Mouse (Mus musculus) limb, embryonic 13.5 days (tissue): ENCODE data around the gene Ly6g6c. TPM values are rescaled to one million over a fixed set of nuclear protein-coding genes. Genes with fewer than 3 reads are reported as not detected.

Source experiments
- ATAC-seq: fragments of 200-750 bp; cut with Nextera tagmentation; 2 replicates; pipeline ENCODE4 v1.8.0; 2017; ENCODE audit warnings: low read depth, moderate number of reproducible peaks, moderate TSS enrichment; ENCODE audit not compliant: low FRiP score
- H3K27ac ChIP-seq: fragments of 300-500 bp; sonication (generic); 2 replicates; pipeline ENCODE4 v1.5.1; 2015; ENCODE audit warnings: inconsistent platforms, mild to moderate bottlenecking, moderate library complexity
- H3K27me3 ChIP-seq: fragments of 300-500 bp; sonication (generic); 2 replicates; pipeline ENCODE4 v1.6.1; 2015; ENCODE audit warnings: mild to moderate bottlenecking, inconsistent platforms
- H3K36me3 ChIP-seq: fragments of 300-500 bp; sonication (generic); 2 replicates; pipeline ENCODE4 v1.6.1; 2015; ENCODE audit warnings: inconsistent platforms, mild to moderate bottlenecking, moderate library complexity
- H3K4me1 ChIP-seq: fragments of 300-500 bp; sonication (generic); 2 replicates; pipeline ENCODE4 v1.6.1; 2015; ENCODE audit warnings: inconsistent platforms
- H3K4me2 ChIP-seq: fragments of 300-500 bp; sonication (generic); replicated peaks from 2 replicates; pipeline ENCODE4 v1.6.1; 2015; ENCODE audit warnings: inconsistent platforms, mild to moderate bottlenecking, moderate library complexity
- H3K4me3 ChIP-seq: fragments of 300-500 bp; sonication (generic); 2 replicates; pipeline ENCODE4 v1.5.1; 2015; ENCODE audit warnings: moderate library complexity, mild to moderate bottlenecking, inconsistent platforms
- H3K9ac ChIP-seq: fragments of 300-500 bp; sonication (generic); 2 replicates; pipeline ENCODE4 v1.6.1; 2015; ENCODE audit warnings: mild to moderate bottlenecking, inconsistent platforms
- H3K9me3 ChIP-seq: fragments of 300-500 bp; sonication (generic); 2 replicates; pipeline ENCODE4 v1.6.1; 2016; ENCODE audit warnings: inconsistent platforms
- WGBS: fragments of 180-500 bp; shearing (Covaris S2); methylation state at CpG from one replicate; pipeline ENCODE4 v1.1.7; 2015; 5-methylcytosine and 5-hydroxymethylcytosine counted together
- polyA plus RNA-seq: library from polyadenylated mRNA; unstranded; fragments of >200 nt; fragmentation: Nextera tagmentation; extraction: Ambion mirVana; gene quantifications from 2 replicates; pipeline ENCODE4 v1.2.1, GENCODE M21; 2015

Gene Ly6g6c
- polyA plus RNA-seq, 1 experiment from 2014 or later, result 0.15 TPM

DNA sequence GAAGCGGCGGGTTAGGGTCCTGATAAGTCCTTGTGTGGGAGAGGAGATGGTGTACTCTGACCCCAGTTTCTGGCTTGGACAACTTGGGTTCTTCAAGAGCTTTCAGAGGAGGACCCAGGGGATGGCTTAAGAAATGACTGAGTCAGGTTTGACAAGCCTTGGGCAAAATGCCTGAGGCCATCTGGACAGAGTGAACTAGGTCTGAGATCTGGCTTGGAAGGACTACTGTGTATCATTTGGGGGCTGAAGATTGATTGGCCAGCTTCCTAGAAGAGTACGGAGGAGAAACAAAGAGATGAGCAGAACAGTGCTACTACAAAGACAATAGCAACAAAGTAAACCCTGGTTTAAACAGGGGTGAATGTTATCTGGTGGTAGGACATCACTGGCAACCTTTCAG lies 1.7 kb upstream of the Ly6g6c start:
- WGBS, result 92% methylated on average over 3 of the region's 3 CpGs
- Histone ChIP-seq H3K36me3 (peaks cover 33% of the 10 kb centered on the region), H3K27me3 (peaks cover 61% of the 10 kb centered on the region), H3K4me1 (peaks cover 40% of the 10 kb centered on the region), H3K9me3 (no peaks in the 10 kb centered on the region), H3K9ac (no peak overlapping the region), H3K4me3 (no peak overlapping the region), H3K27ac (no peak overlapping the region), H3K4me2 (no peak overlapping the region)
- no peak for ATAC-seq

DNA sequence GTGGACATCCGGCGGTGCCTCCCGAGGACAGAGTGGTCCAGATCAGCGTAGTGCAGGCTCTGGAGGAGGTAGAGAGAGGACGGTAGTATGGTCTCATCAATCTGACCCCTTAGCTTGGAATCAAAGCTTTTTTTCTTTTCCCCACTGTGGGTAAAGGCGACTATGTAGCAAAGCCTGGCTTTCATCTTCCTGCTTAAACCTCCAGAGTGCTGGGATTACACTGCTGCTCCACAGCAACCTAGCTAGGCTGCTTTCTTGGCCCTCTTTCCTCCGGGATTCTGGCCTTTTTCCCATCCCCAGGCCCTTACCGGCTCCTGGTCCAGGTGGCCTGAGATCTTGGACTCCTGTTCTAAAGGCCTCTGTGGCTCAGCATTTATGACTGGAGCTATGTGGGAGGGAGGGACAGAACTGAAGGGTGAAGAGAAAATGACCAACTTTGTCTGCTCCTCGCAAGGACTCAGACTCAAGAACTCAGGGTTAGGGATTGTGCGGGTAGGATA lies 760 bp upstream of the Ly6g6c start:
- Histone ChIP-seq H3K9ac (peak overlapping the region; percentile 46; the same call in 1 of the 2 replicates), H3K27me3 (peaks cover 68% of the 10 kb centered on the region), H3K4me1 (peaks cover 37% of the 10 kb centered on the region), H3K36me3 (peaks cover 33% of the 10 kb centered on the region), H3K9me3 (no peaks in the 10 kb centered on the region), H3K4me2 (peak overlapping the region; percentile 67), H3K27ac (no peak overlapping the region), H3K4me3 (peak overlapping the region; percentile 40)
- 26% methylated on average over 10 of the region's 10 CpGs for WGBS
- ATAC-seq, result no peak

DNA sequence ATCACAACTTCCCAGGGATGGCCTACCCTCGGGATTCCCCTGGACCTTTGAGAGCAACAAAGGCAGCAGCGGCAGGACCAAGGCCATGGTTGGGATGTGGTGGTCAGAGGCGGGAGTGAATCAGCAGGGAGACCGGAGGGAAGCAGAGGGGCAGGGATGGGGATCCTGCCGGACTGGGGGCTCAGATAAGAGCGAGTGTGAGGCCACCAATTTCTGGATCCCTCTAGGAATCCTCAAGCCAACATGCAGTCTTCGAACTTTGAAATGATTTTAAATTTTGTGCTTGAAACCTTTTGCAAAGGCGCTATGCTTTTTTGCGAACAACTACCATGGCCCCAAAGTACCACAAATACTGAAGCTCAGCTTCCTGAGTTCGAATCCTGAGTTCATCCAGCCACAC lies 896 bp downstream of the Ly6g6c start, which contains the start of gene Mpig6b:
Gene Mpig6b (minus strand): TSS at position 101 of the 400 bp plus-strand sequence.
- Histone ChIP-seq H3K27me3 (peaks cover 68% of the 10 kb centered on the region), H3K36me3 (peaks cover 25% of the 10 kb centered on the region)

DNA sequence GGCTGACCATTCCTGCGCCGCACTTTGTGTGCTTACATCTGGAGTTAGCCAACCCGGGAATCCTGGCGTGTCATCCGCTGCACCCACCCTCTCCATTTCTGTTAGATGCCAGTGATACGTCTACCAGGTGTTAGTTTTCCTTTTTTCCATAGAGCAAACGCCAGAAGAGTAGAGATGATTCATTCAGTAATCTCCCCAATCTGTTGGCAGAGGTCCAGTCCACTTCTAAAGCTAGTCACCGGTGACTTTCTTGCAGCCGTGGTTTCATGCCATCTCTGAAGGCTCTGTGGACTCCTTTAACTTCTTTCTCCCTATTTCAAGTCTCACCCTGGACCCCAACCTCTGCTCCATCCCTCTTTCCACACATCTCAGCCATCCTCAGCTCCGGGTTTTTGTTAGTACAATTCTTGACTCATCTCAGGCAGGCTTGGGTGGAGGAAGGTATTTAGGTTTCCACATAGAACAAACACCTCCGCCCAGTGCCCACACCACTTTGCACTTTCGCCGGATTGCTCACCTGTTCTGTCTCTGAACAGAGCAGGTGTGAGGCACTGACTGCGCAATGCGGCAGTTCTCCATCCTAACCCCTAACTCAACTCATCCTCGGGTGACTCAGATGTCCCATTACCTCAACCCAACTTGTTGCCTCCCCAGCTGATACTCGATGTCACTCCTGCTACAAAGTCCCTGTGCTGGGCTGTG lies 3.2 kb downstream of the Ly6g6c start:
- Histone ChIP-seq H3K9me3 (no peaks in the 10 kb centered on the region), H3K27me3 (peaks cover 59% of the 10 kb centered on the region), H3K4me1 (peaks cover 18% of the 10 kb centered on the region), H3K9ac (no peak overlapping the region), H3K4me2 (no peak overlapping the region), H3K36me3 (peaks cover 4% of the 10 kb centered on the region), H3K27ac (no peak overlapping the region), H3K4me3 (no peak overlapping the region)
- WGBS, result 82% methylated on average over 17 of the region's 17 CpGs
- ATAC-seq, result no peak

More for the DNA sequence above, 896 bp downstream of the Ly6g6c start, which contains the start of gene Mpig6b:
- no peak for ATAC-seq
- Histone ChIP-seq H3K9me3 (no peaks in the 10 kb centered on the region), H3K4me3 (peak within 1 kb of the TSS; percentile 40), H3K4me1 (peaks cover 25% of the 10 kb centered on the region), H3K9ac (peak within 1 kb of the TSS; percentile 55), H3K4me2 (peak within 1 kb of the TSS; percentile 67), H3K27ac (no peak within 1 kb of the TSS)
- WGBS, result 47% methylated on average over 10 of the region's 10 CpGs

DNA sequence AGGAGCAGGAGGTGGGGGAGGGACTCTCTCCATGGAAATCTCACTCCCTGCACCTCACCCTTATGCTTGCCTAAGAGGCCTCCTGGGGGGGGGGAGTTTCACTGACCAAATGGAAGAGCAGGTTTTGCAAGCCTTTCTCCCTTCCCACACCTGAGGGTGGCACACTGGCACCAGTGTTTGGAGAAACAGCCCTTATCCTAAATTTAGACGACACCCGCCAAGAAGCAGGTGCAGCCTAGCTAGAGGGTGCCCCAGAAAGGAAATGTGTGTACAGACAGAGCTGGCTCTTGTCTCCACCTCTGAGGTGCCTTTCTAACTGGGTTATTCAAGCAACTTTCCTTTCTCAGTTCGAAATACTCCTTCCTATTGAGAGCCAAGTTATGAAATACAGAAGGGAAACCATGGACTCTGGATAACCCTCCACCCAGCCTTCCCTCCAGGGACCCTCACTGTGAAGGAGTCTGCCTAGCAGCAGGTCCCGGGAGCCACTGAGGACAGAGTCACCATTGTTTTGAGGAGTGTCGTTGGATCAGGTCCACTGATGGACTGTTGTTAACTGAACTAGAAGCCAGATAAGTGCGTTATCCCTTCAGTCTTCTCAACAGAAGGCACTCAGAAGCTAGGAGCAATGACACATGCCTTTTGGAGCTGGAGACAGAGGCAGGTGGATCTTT lies 5.5 kb downstream of the Ly6g6c start:
- 55% methylated on average over 6 of the region's 6 CpGs for WGBS
- Histone ChIP-seq H3K27ac (no peak overlapping the region), H3K4me2 (no peak overlapping the region), H3K4me3 (no peak overlapping the region), H3K9ac (no peak overlapping the region), H3K27me3 (peaks cover 36% of the 10 kb centered on the region), H3K36me3 (no peaks in the 10 kb centered on the region), H3K9me3 (no peaks in the 10 kb centered on the region; the same call in 1 of the 2 replicates), H3K4me1 (peaks cover 9% of the 10 kb centered on the region)
- no peak for ATAC-seq

DNA sequence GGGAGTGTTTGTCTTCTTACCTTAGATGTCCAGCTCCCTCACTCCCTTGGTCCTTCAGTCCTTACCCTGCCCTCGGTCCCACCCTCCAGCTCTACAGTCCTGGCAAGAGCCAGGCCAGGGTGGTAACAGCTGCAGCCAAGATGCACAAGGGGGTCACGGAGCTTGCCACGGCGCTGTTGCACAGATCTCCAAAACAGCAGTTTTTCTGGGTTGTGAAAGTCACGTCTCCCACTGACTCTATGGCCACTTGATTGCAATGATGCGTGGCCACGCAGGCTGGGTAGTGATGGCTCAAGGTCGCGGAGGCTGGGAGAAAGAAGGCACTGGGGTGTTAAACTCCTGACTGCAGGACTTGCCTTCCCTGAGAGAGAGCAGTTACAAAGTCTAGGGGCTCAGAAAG lies 6.3 kb downstream of the Ly6g6c start:
- Histone ChIP-seq H3K4me2 (no peak overlapping the region), H3K27ac (no peak overlapping the region), H3K4me3 (no peak overlapping the region), H3K36me3 (no peaks in the 10 kb centered on the region), H3K27me3 (peaks cover 28% of the 10 kb centered on the region), H3K9me3 (no peaks in the 10 kb centered on the region; the same call in 1 of the 2 replicates), H3K4me1 (peaks cover 11% of the 10 kb centered on the region), H3K9ac (no peak overlapping the region)
- 77% methylated on average over 9 of the region's 9 CpGs for WGBS
- ATAC-seq, result no peak

DNA sequence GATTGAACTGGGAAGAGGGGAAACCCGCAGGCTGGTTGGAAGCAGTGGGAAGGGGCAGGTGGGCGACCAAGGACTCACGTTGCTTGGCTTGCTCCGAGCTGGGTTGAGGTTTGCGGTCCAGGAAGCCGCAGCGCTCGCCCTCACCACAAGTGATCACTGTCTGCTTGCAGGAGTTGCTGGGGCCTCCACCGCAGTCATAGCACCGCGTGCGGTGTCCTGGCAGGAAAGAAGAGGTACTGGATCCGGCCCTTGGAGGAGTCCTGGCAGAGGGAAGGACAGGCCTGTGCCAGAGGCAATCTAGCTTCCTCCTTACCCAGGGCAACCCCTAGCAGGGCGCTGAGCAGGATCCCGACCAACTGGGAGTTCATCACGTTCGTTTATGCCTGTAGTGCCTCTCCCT lies 8.9 kb downstream of the Ly6g6c start:
- Histone ChIP-seq H3K9me3 (no peaks in the 10 kb centered on the region; the same call in 1 of the 2 replicates), H3K27me3 (peaks cover 13% of the 10 kb centered on the region; the same call in 1 of the 2 replicates), H3K4me1 (peaks cover 26% of the 10 kb centered on the region), H3K4me2 (0 out of 2 replicates have a peak overlapping the region, but pooled peaks have one; percentile 16), H3K36me3 (no peaks in the 10 kb centered on the region), H3K4me3 (no peak overlapping the region), H3K9ac (peak overlapping the region; percentile 45; the same call in 1 of the 2 replicates), H3K27ac (no peak overlapping the region)
- ATAC-seq, result no peak
- WGBS, result 30% methylated on average over 17 of the region's 17 CpGs

DNA sequence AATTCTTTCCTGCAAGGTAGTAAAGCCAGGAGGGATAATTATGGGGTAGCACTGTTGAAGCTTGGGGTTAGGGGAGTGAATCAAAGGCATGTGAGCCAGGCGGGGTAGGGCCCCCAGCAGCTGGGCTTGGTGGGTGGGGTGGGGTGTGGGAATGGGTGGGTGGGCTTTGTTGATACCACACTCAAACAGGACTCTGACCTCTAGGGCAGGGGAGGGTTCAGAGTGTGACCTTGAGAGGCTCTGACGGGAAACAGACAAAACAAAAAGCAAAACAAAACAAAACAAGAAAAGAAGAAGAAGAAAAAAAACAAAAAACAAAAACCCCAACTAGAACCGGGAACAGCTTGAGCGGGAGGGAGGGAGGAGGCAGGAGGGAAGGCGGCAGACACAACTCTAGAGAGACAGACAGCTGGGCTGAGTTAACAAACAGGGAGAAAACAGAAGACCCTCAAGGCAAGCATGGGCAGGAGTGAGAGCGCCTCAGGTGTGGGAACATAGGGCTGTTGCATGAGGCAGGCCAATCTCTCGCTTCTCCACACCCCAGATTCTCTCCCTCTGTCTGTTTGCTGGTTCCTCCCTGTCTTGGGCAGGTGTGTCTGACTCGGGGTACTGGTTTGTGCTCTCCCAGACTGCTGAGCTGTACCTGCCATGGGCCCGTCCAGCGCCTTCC lies 11.5 kb downstream of the Ly6g6c start, which contains the start of gene Ly6g6e:
Gene Ly6g6e (plus strand): TSS at position 396 of the 670 bp plus-strand sequence.
- H3K9me3 ChIP-seq, result no peaks in the 10 kb centered on the region; the same call in 1 of the 2 replicates
- no peak within 1 kb of the TSS for H3K27ac ChIP-seq
- peak within 1 kb of the TSS; percentile 43; the same call in 1 of the 2 replicates for H3K9ac ChIP-seq

DNA sequence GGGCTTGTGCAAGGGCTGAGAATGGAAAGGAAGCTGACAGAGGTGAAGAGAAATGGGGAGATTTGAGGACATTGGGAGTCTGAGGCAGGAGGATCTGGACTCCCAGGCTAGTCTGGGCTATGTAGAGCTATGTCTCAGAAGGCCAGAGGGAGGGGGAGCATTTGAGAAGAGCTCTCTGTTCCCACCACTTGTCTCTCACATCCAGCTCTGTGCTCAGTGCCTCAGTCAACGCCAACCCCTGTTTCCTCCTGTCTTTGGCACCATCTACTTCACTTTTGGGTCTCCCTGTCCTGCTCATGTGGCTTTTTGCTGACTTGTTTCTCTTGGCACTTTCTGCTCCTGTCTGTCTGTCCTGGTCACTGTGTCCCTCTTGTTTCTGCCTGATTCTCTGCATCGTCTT lies 12.1 kb downstream of the Ly6g6c start:
- no peak overlapping the region for H3K27ac ChIP-seq
- H3K4me1 ChIP-seq, result peaks cover 26% of the 10 kb centered on the region
- no peak overlapping the region for H3K9ac ChIP-seq
- H3K27me3 ChIP-seq, result peaks cover 11% of the 10 kb centered on the region; the same call in 1 of the 2 replicates
- H3K9me3 ChIP-seq, result no peaks in the 10 kb centered on the region; the same call in 1 of the 2 replicates
- peak overlapping the region; percentile 41 for H3K4me2 ChIP-seq
- WGBS, result 29% methylated on average over 2 of the region's 2 CpGs
- no peak overlapping the region for H3K4me3 ChIP-seq
- no peak for ATAC-seq
- H3K36me3 ChIP-seq, result no peaks in the 10 kb centered on the region

More for the DNA sequence above, 11.5 kb downstream of the Ly6g6c start, which contains the start of gene Ly6g6e:
- Histone ChIP-seq H3K4me2 (peak within 1 kb of the TSS; percentile 41), H3K4me1 (peaks cover 26% of the 10 kb centered on the region), H3K4me3 (no peak within 1 kb of the TSS), H3K27me3 (peaks cover 11% of the 10 kb centered on the region; the same call in 1 of the 2 replicates), H3K36me3 (no peaks in the 10 kb centered on the region)
- WGBS, result 19% methylated on average over 10 of the region's 10 CpGs
- no peak for ATAC-seq

DNA sequence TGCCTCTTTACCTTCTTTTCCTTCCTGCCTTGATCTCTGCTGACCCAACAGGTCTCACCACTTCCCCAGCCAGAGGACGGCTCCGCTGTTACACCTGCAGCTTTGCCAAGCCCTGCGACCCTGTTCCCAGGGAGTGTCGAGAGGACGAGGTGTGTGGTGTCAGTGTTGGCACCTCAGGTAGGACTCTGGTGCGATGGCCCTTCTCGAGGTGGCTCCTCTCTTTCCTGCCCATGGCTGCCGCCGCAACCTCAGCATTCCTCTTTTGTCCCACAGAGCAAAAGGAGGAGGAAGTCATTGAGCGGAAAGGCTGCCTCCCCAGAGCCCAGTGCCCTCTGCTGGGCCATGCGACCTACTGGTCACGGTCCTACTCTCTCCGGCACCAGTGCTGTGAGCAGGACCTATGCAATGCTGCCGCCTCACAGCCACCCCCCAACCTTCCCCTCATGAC lies 12.6 kb downstream of the Ly6g6c start, which contains the start of gene Ly6g6d:
Gene Ly6g6d (minus strand): TSS at position 280 of the 448 bp plus-strand sequence.
- whole genome bisulfite sequencing, result 15% methylated on average over 14 of the region's 14 CpGs
- Histone ChIP-seq H3K4me1 (peaks cover 26% of the 10 kb centered on the region), H3K36me3 (no peaks in the 10 kb centered on the region), H3K27ac (no peak within 1 kb of the TSS), H3K4me2 (peak within 1 kb of the TSS; percentile 41), H3K4me3 (no peak within 1 kb of the TSS), H3K9me3 (no peaks in the 10 kb centered on the region; the same call in 1 of the 2 replicates), H3K27me3 (peaks cover 11% of the 10 kb centered on the region; the same call in 1 of the 2 replicates), H3K9ac (peak within 1 kb of the TSS; percentile 43; the same call in 1 of the 2 replicates)
- no peak for ATAC-seq

DNA sequence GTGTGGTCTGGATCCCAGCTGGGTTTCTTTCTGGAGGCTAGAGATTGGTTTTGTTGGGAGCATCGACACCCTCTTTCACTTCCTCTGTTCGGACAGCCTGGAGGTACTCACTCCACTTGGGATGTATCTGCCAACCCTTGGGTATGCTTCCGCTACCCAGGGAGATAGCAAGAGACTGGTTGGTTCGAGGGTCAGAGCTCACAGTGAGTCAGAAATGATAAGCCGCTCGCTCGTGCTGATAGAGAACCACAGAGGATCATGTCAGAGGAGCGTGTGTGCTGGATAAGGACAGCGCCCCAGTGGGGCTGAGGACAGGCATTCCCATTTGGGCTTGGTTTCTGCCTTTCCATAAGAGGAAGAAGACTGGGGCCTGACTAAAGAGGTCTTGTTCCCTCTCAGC lies 14.6 kb downstream of the Ly6g6c start:
- no peaks in the 10 kb centered on the region; the same call in 1 of the 2 replicates for H3K9me3 ChIP-seq
- peaks cover 18% of the 10 kb centered on the region for H3K4me1 ChIP-seq
- peaks cover 11% of the 10 kb centered on the region; the same call in 1 of the 2 replicates for H3K27me3 ChIP-seq
- no peak overlapping the region for H3K4me3 ChIP-seq
- no peak for ATAC-seq
- no peaks in the 10 kb centered on the region for H3K36me3 ChIP-seq
- 0 out of 2 replicates have a peak overlapping the region, but pooled peaks have one; percentile 4 for H3K9ac ChIP-seq
- 74% methylated on average over 9 of the region's 9 CpGs for WGBS
- H3K4me2 ChIP-seq, result no peak overlapping the region
- no peak overlapping the region for H3K27ac ChIP-seq
